Mouse (Mus musculus) T-helper 17 cell (primary cell): ENCODE data around the gene Vmn2r63.
"Not testable (repeated sequence)": the region's sequence is repeated elsewhere in the genome, so short reads cannot be mapped to it uniquely, and the experiment has no call there.

ENCODE experiments used
- in situ Hi-C, 2 experiments: fragments of 300-600 bp; cut with MboI, MseI; formaldehyde crosslinking; loops; 1 replicate in 1 of 2; 2 replicates in 1 of 2; pipeline ENCODE4 v1.15.1; 2025; ENCODE audit warnings: high pct_unique_total_duplicates in 2 of 2

Gene Vmn2r63

GRCm38 (mm10) chr7:42933722-42934121 lies at the start of gene Vmn2r63:
Gene Vmn2r63 (minus strand): TSS chr7:42933822.
- in situ Hi-C loops, result not testable (repeated sequence)

DNA sequence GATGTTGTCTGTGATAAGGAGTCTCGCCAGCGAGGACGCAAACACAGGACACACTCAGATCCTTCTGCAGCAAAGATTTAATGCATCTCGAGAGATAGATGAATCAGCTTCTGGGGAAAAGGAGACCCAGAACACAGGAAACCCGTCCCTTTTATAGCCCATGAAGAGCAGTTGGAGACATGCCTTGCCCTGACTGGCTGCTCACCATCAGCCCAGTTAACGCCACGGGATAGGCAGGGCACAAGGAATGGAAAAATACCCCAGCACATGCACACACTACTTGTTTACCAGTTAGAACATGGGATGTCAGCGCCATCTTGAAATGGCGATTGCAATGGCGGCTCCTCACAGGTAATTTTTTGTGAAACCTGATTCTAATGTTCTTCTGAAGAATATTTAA lies 47.1 kb upstream of the Vmn2r63 start:
- in situ Hi-C loops, result no loop called here

GRCm38 (mm10) chr7:42980098-42980497 lies 46.5 kb upstream of the Vmn2r63 start:
- in situ Hi-C loops, result no loop called here

- in situ Hi-C loops, result no loop called here
Observed at GRCm38 (mm10) chr7:42965246-42965645, 31.6 kb upstream of the Vmn2r63 start.

GRCm38 (mm10) chr7:42898067-42898466 lies 35.6 kb downstream of the Vmn2r63 start:
- in situ Hi-C loops, result loop anchor here in 1 of 2 experiments (5.0 kb wide), 1 partner anchor 154 kb away; no protein-coding TSS in a partner anchor

GRCm38 (mm10) chr7:42878090-42878489 lies 55.5 kb downstream of the Vmn2r63 start:
- in situ Hi-C loops, result loop anchor here (5.0 kb wide), 2 partner anchors 126 to 131 kb away; no protein-coding TSS in a partner anchor

DNA sequence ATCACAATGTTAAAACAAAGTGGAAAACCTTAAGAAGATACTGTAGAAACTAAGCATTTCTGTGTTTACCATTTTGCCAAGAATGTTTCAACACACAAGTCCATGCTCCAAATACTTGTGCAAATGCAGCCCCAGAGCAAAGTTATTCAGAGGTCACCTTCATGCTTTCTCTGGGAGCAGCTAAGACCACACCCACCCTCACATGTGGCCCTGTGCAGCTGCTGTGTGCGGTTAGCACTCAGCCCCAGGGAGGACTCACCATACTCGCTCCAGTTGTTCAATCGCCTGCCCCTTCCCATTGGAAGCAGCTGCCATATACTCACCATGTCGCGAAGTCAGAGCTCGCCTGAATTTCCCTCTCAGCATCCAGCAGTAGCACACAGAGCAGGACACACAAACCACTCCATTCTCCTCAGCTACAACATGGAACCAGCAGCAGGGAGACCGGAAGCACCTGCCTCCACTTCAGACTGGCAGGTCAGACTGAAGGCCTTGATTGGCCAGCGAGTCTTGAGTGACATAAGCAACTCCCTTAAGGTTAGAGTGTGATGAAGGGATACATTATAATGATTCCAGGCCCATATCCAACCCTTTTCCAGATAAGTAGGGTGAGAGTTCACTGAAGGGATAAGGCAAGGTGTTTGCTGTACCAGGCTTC lies 66.7 kb downstream of the Vmn2r63 start, which contains the start of gene Gm2381:
Gene Gm2381, minus strand, starts transcription at position 434 of the 658 bp plus-strand sequence.
- in situ Hi-C loops, result not testable (repeated sequence)
